Mouse (Mus musculus): ENCODE results near the gene Uchl5.

The Uchl5 gene

DNA sequence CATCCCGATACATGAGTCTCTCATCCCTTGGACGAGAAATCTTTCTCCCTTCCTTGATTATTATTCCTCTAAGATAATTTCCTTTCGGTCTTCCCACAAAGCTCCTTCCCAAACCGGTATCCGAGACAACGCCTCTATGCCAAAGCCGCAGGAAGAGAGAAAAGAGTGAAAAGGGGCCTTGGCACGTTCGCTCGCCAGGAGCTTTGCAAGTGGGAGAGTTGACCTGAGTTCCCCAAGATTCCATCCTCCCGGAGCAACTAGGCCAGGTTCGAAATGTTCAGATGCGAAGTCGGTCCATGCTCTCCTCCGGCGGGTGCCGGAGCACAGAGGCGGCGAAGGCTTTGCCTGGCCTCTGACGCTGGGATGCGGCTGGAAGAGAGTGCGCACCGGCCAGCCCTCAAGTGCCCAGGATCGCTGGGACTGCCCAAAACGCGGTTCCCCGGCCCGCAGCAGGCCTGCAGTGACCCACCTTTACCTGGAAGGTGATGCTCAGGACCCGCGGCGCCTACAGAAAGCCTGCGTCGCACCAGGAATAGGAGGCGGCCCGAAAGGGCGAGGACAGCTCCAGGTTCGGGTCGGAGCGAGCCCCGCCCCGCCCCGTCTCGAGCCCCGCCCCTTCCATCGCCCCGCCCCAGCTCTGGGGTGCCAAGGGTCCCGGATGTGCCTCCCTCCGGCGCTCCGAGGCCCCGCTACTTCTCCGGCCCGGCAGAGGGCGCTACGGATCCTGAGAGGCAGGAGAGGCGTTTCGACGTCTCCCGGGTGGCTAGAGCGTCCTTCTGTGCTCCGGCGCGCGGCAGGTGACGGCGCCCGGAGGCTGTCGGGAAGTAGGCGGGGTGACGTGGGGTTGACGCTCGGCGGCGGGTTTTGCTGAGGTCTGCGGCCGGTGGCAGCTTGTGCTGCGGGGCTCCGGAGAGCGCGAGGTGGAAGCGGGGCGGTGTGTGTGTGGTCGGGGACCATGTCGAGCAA lies at the start of gene Uchl5, which contains the start of gene Trove2:
TSS of gene Uchl5 (plus strand) at position 827 of the 966 bp plus-strand sequence.
TSS of gene Trove2 (minus strand) at position 623 of the 966 bp plus-strand sequence.
- in situ Hi-C loops (cut with MboI, MseI): loop anchor here (5.0 kb wide), 1 partner anchor 79 kb away; no protein-coding TSS in a partner anchor

DNA sequence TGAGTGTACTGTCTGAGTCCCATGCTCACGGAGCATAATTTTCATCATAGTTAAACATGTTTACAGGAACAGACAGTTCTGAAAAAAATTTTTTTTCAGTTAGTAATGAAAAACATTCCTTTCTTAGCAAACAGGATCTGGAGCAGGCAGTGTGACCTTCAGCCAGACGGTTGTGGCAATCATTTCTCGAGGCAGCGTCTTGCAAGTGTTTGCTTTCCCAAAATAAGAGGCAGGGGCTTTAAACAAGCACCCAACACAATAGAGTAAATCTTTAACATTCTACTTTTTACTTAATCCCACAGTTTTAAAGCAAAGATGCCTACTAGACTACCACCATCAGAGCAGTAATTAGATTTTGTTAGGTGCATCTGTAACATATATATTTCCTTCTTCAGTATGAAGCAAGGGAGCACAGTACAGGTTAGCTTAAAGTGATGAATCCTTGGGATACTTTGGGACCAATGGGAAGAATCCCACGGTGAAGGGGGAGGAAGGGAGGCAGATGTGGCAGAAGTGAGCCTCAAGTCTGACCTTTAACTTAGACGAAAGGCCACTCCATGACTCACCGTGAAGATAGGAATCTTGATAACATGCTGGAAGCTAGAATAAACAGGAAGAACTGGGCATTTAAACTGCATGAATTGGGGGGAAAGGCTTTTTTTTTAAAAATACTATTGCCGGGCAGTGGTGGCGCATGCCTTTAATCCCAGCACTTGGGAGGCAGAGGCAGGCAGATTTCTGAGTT lies 49.2 kb upstream of the Uchl5 start:
- in situ Hi-C loops (cut with MboI, MseI): no loop called here

DNA sequence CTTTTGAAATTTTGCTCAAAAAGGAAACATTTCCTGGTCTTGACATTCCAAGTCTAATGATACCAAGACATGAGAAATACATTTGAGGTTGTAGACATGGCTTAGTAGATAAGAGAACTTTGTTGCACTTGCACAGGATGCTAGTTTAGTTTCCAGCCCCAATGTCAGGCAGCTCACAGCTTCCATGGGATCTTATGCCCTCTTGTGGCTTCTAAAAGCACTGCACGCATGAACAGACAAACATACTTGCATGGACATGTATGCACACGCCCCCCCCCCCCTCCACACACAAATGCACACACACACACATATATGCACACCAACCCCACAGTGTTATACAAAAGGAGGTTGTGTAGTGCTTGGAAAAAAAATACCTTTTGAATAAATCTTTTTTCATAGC lies 46.2 kb upstream of the Uchl5 start:
- in situ Hi-C loops (cut with MboI, MseI): no loop called here

DNA sequence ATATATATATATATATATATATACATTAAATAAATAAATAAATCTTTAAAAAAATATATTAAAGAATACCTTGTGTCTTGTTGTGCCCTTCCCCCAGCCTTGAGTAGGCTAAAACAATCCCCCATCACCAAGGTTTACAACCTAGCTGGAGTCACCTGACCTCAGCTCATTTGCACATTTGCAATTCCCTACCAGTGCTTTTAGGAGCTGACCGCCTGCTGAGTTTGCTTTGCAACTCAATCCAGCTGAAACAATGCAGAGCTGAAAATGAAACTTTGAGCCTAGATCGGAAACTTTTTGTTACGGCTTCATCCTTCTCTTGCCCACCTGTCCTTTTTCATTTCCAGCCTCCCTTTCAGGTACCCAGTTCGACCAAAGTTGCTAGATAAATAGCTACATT lies 45.4 kb upstream of the Uchl5 start:
- in situ Hi-C loops (cut with MboI, MseI): no loop called here

DNA sequence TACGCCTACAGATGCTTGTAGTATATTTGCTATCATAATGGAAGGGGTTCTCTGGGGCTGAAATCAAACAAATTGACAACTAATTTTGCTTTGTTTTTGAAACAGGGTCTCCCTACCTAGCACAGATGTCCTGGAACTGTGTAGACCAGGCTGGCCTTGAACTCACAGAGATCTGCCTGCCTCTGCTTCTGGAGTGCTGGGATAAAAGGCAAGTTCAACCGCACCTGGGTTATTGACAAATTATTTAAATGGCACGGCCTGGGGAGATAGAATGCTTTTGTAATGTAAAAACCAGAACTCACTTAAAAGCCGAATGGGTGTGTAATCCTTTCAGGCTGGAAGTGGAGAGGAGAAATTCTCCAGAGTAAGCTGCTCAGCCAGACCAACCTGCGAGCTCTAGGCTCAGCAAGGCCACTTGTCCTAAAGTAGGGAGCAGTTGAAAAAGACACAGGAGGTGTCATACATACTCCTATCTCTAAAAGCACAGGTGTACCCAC lies 43.1 kb upstream of the Uchl5 start:
- in situ Hi-C loops (cut with MboI, MseI): no loop called here

DNA sequence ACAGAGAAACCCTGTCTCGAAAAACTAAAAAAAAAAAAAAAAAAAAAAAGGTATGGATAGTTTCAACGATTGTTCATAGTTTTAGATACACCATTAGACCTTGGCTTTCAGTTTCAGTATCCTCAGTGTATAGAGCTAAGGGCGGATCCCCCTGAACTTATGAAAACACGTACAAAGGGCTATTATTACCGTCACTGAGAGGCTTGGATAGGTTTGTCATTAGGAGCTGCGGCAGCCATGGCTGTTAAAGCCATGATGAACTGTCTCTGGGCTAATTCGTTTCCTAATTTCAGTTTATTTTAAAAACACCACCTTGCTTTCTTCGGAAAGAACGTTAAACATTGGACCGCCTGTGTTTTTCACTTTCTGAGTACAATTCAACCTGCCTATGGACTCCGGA lies 38.3 kb upstream of the Uchl5 start:
- in situ Hi-C loops (cut with MboI, MseI): no loop called here

DNA sequence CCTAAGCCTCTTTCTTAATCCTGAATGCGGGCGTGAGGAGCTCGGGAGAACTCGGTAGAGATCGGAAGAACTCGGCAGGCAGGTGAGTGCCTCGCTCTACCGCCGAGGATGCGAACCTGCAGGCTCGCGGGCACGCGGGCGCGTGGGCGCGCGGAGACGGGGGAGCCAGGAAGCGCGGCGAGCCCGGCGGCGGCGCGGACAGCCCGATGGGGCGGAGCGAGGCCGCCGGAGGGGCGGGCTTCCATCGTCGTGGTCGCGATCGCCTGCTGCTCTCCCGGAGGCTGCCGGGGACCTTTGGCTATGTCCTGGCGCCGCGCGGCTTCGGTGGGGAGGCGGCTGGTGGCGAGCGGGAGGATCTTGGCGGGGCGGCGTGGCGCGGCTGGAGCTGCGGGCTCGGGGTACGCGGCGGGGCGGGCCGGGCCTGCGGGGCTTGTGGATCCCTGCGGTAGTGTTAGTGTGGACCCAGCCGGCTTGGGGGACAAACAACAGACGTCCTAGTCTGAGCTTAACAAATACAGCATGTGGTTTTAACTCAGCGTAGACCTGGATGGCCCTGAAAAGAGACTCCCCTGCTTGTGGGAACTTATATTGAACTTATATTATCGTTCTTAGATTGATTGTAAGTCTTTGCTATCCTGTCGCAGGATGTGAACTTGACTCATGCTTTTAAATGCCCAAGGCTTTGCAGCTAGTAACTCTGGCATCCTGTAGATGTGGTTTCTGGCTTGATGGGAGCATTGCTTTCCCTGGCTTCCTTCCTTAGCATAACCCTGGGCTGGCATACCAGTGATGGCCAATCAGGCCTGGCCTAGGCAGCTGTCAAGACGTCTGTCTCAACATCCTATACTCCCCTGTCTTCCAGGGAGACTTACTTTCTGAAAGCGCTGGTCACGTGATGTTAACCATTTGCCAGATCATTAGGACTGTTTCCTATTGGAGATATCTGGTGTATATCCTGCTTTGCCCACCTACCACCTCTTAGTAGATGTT lies 37.4 kb upstream of the Uchl5 start:
- in situ Hi-C loops (cut with MboI, MseI): loop anchor here (5.0 kb wide), 1 partner anchor 32 kb away; no protein-coding TSS in a partner anchor

DNA sequence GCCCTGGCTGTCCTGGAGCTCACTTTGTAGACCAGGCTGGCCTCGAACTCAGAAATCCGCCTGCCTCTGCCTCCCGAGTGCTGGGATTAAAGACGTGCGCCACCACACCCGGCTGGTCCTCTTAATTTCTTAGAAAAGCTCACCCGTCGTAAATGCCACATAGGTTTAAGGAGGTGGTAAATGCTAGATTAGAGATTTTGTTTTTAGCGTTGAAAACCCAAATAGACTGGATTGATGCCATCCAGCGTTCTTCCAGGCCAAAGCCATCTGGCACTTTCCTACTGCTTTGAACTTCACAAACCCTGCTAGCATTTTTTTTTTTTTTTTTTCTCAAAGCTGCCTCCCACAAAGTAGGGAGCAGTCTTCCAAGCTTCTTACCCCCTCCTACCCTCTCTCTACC lies 36.5 kb upstream of the Uchl5 start:
- in situ Hi-C loops (cut with MboI, MseI): loop anchor here (5.0 kb wide), 1 partner anchor 33 kb away; no protein-coding TSS in a partner anchor

DNA sequence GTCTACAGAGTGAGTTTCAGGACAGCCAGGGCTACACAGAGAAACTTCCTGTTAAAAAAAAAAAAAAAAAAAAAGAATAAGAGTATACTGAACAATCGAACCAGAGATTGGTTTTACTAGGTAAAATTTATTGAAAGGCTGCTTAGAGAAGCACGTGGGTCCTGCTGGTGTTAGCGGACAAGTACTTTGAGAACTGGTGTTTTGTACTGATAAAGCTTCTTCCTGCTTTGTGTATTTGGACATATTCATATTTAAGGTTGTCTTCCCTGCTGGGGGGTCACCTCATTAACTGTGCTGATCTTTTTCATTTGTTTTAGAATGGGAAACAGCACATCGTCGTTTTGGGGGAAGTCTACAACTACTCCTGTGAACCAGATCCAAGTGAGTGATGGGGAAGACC lies 35.7 kb upstream of the Uchl5 start:
- in situ Hi-C loops (cut with MboI, MseI): loop anchor here (5.0 kb wide), 1 partner anchor 34 kb away; no protein-coding TSS in a partner anchor

DNA sequence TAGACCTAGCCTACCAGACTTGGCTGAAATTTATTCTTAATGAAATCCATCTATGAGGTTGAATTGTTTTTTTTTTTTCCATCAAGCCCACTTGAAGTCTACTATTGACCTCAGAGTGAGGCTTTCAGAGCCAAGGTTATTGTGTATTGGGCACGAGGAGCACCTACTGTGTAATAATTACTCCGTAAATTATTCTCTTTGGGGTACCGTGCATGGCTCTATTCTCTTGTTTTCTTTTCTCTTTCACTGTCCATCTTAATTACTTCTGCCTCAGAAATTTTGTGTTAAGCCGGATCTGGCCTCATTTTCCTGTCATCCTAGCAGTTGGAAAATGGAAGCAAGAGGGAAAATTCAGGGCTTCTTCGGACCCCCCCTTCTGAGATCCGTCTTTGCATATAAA lies 34.9 kb upstream of the Uchl5 start:
- in situ Hi-C loops (cut with MboI, MseI): loop anchor here (5.0 kb wide), 1 partner anchor 35 kb away; no protein-coding TSS in a partner anchor

DNA sequence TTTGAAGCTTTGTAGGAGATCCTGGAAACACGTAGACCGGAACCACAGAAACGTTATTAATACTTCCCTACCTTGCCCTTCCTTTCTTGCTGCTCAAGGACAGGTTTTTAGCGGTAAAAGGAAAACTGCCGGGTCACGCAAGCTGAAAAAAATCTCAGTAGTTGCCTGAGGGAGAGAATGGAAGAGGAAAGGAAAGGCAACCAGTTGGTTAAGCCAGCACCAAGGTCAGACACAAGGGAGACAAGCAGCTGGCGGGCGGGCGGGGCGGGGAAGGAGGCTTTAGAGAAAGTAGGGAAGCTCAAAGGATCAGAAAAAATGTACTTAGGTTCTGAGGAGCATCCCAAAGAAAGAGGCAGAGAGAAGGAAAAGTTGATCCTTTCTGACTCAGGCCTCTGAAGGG lies 31.2 kb upstream of the Uchl5 start:
- in situ Hi-C loops (cut with MboI, MseI): no loop called here

DNA sequence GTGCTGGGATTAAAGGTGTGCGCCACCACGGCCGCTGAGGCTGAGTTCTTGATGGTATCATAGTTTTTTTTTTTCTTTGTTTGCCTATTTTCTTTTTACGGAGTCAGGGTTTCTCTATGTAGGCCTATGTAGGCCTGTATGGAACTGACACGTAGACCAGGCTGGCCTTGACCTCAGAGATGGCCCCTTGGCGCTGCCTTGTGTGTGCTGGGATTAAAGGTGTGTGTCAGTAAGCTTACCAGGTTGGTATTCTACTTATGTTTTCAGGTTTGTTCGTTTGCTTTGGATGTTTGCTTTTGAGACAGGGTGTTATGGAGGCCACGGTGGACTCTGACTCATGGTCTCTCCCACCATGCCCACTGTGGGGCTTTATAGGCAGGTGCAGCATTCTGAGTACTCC lies 14.9 kb upstream of the Uchl5 start:
- in situ Hi-C loops (cut with MboI, MseI): no loop called here

DNA sequence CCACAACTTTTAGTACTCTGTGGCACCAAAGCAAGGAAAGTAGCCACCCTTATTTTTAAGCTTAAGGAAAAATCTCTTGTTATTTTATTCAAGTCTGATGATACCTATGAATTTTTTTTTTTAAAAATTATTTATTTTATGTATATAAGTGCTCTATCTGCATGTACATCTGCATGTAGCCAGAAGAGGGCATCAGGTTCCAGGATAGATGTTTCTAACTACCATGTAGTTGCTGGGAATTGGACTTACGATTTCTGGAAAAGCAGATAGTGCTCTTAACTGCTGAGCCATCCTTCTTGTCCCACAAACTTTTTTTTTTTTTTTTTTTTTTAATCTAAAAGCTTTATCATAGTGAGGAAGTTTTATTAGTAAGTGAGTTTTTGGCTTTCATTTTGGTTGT lies 12.6 kb upstream of the Uchl5 start:
- in situ Hi-C loops (cut with MboI, MseI): no loop called here

DNA sequence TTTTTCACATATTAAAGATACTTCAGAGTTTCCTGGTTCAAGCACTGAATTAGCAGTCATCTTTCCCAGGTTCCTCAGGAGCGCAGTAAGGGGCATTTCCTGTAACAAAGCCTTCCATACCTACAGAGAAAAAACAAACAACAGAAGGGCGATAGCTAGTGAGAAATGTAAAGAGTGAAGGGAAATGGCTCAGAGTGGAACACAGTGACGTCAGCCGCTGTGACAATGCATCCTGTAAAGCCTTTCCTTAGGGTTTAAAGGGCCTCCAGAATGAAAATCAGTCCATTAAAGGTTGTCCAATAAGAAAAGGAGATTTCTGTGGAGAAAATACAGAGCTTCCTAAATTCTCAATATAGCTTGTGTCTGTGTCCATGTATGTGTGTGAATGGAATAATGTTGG lies 11.3 kb upstream of the Uchl5 start:
- in situ Hi-C loops (cut with MboI, MseI): no loop called here

DNA sequence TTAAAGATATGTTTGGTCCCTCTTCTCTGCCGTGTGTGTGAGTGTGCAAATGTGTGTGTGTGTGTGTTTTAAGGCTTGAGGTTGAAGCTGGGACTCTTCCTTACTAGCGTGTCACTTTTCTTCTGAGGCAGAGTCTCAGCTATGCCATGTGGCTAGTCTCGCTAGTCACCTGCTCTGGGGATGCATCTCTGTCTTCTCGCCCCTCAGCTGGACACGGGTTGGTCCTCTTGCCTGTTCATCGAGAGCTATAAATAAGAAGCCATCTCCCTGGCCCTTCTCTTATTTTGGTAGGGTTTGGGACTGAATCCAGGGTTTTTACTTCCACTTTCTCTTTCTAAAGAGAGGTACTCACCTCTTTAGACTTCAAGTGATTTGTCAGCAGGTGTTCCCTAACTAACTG lies 10.8 kb upstream of the Uchl5 start:
- in situ Hi-C loops (cut with MboI, MseI): no loop called here

DNA sequence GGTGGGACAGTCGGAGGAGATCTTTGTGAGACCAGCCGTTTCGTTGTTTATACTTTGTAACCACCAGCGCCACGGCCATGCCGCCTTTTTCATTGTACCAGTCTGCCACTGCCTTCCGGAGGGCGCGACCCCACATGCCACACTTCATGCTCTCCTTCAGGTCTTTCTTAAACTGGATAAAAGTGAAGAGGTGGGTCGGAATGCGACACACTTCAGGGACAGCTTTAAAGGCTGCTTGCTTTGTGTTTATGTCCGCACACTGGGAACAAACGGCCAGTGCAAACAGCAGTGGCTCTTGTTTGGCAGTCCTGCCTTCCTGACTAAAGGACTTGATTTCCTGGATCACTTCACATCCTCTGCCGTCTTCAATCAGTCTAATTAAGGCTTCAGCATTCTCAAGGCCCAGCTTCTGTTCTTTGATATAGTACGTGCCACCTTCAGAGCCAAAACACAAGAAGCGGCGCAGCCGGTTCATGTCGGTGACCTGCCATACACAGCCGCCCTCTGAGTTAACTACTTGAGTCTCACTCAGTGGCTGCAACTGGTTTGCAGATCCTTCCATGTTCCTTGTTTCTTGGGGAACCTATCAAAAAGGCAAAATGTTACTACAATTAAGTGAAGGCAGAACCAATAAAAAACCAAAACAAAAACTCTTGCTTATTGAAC lies 6.5 kb upstream of the Uchl5 start:
- in situ Hi-C loops (cut with MboI, MseI): no loop called here

DNA sequence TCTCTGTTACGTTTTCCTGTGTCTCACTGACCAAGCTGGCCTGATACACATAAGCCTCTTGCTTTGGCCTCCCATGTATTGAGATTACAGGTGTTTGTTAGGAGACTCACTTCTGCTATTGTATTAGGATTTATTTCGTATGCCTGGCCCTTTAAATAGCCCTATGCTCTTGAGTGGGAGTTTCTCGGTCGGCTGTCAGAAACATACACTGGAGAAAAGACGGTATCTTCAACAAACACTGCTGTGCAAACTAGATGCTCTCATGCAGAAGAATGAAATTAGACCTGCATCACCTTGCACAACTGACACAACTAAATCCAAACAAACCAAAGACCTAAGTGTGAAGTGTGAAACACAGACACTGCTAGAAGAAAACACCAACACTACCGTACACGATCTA lies 4.0 kb upstream of the Uchl5 start:
- in situ Hi-C loops (cut with MboI, MseI): no loop called here

DNA sequence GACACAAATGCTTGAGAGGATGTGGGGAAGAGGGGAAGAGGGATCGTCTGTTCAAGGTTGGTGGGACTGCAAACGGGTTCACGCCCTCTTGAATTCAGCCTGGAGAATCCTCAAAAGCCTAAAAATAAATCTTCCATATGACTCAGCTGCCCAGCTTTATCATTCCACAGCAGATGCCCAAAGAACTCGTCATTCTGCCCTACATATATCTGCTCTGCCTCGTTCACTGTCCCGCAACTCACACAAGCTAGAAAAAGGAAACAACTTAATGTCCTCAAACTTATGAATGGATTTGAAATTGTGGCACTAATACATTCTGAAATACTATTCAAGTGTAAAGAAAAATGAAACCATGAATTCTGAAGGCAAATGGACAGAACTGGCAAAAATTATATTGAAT lies 3.2 kb upstream of the Uchl5 start:
- in situ Hi-C loops (cut with MboI, MseI): no loop called here

DNA sequence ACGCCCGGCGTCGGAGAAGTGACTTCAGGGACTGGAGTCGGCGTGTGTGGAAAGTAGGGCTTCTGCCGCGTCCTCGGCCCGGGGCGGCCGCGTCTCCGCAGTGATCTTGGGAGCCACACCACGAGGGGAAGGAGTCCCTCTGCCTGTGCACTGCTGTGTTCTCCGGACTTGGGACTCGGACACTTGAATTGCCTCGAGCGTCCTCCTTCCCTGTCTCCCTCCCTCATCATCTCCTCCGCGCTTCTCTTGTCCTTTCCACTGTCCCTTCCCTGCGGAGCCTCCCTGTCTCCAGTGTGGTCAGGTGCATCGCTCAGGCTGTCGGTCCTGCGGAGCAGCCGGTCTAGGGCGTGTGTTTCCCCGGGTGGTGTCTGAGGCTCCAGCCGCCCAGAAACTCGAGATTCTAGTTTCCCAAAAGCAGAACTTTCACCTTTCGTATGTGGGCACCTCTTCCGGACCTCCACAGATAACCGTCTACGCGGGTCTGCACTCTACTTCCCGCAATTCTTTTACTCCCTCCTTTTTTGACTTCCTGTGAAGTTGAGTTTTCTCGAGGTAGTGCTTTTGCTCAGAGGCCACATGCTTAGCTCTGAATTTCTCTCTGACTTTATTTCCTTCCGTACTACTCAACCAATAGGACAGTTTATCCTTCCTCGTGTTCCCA lies 616 bp downstream of the Uchl5 start:
- in situ Hi-C loops (cut with MboI, MseI): loop anchor here (5.0 kb wide), 1 partner anchor 80 kb away; no protein-coding TSS in a partner anchor
